Mouse (Mus musculus): ENCODE data around the gene Zbtb5. TPM values are rescaled to one million over a fixed set of nuclear protein-coding genes. Genes with fewer than 3 reads are reported as not detected.

Gene Zbtb5
- total RNA-seq (2023) = 1 to 10 TPM; 7.8 TPM

GRCm38 (mm10) chr4:45012105-45012975 is at the start of gene Zbtb5:
Zbtb5 (minus strand) TSS chr4:45012412.

GRCm38 (mm10) chr4:45018452-45018980 is 6.3 kb upstream of the Zbtb5 start, which contains the start of gene Polr1e:
Polr1e (plus strand) TSS chr4:45018583.

DNA sequence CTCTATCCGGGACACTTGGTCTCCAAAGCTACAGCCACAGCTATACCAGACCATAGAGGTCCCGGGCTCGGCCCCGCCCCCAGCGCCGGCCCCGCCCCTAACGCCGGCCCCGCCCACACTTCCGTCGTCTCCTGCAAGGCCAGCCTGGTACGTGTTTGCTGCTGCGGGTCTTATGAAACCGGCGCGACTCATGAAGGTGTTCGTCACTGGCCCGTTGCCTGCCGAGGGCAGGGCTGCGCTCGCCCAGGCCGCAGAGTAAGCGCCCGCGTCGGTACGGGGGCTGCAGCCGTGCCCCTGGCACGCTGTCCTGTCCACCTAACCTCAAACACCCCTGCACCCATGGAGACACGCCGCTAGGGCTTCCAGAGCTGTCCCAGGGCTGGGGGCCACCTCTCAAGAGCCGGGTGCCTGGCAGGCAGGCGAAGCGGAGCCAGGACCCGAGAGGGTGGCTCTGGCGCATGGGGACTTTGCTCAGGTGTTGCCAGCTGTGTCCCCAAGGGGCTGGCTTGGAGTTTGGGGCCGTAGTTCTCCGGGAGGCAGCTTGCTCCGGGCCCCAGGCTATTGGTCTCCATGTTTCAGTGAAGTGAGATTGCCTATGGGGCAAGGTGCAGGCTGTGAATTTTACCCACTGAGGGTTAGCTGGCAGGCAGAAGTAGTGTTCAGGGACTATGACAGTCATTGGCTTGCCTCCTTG is 30.8 kb downstream of the Zbtb5 start, which contains the start of gene Grhpr:
Gene Grhpr (plus strand): TSS at position 116 of the 694 bp plus-strand sequence.

Other genes with a start within 250 kb of the Zbtb5 start
- gene Grhpr, start 31.0 kb downstream of the Zbtb5 start, total RNA-seq (2023) = 1 to 10 TPM; 2.5 to 3.5 TPM
- 10 to 100 TPM; 14.2 to 17.2 TPM for gene Polr1e, start 6.2 kb upstream of the Zbtb5 start, total RNA-seq (2023)
- 1 to 10 TPM; 3.3 to 3.8 TPM for gene Fbxo10, start 72.2 kb upstream of the Zbtb5 start, total RNA-seq (2023)
- gene Tomm5, start 95.7 kb upstream of the Zbtb5 start, total RNA-seq (2023) = 10 to 100 TPM; 41.1 to 47.2 TPM
- gene Frmpd1, start 172.5 kb upstream of the Zbtb5 start, total RNA-seq (2023) = not detected

Measured in monocyte, adult 59 days (primary cell).